Mouse (Mus musculus): Measurements from ENCODE around the gene Krtap26-1. TPM values are rescaled to one million over a fixed set of nuclear protein-coding genes. Genes with fewer than 3 reads are reported as not detected.

The Krtap26-1 gene
- not detected in 2 replicates for polyA plus RNA-seq (2015; fragmentation: Nextera tagmentation; extraction: Ambion mirVana)

DNA sequence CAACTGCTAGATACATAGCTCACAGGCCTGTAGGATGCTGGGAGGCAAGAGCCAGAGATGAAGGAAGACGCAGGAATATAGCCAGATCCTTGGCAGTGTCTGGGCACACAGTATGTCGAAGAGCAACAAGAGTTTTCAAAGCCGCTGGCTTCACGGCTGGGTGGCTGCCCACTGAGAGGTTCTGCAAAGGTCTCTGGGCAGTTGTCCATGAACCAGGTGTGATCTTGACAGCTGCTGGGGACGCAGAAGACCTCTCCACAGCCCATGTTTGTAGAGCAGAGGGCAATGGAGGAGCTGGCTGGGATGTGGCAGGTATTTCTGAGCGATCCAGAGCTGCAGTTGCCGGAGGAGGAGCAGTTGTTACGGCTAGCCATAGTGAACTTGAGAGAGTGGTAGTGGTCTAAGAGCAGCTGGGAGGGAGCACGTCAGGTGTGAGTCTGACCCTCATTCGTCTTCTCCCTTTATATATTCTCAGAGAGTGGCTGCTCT, at the start of gene Krtap26-1:
Krtap26-1 (minus strand) TSS at position 439 of the 489 bp plus-strand sequence.
- Histone ChIP-seq H3K27ac (replicated peaks) (no peak within 1 kb of the TSS), H3K4me1 (no peaks in the 10 kb centered on the region), H3K36me3 (no peaks in the 10 kb centered on the region), H3K4me2 (no peak within 1 kb of the TSS), H3K9ac (no peak within 1 kb of the TSS), H3K4me3 (no peak within 1 kb of the TSS), H3K9me3 (no peaks in the 10 kb centered on the region), H3K27me3 (replicated peaks) (no peaks in the 10 kb centered on the region)
- WGBS = 79% methylated on average over 10 of the region's 10 CpGs
- ATAC-seq (ENCODE audit: extremely low read depth, insufficient number of reproducible peaks, low FRiP score, low TSS enrichment) = no peak

DNA sequence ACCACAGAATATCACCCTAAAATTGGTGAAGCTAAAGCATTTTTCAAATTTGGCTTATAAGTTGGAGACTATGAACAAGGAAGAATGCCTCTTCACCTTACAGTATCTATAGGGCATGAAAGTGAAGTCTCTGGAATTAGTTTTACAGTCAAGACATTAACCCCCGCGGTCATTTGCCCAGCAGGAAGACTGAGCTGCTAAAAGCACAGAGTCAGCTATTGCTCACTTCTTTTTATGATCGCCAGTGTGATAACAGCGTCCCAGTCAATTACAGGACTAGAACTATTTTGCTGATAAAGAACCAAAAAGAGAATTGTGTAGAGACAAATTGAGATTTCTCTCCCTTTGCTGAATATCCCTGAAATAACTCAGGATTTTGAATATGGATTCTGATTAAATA, 48.7 kb upstream of the Krtap26-1 start:
- 74% methylated on average over 4 of the region's 4 CpGs for WGBS

DNA sequence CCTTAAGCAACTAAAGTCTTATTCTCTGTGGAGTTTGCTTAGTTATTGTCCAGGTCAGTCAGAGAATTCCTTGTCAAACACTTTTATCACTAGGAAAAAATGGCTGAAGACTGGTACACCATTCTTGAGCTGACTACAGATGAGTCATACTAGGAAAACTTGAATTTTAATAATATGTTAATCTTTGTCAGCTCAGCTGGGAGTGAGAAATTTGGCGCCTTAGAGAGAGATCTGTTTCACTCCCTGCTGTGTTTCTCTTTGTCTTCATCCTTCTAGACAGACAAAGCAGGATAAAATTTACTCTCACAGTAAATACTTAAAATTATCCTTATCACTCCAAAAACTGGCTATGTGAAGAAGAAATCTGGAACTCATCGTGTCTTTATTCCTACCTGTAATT, 33.7 kb upstream of the Krtap26-1 start:
- Histone ChIP-seq H3K27me3 (replicated peaks) (no peaks in the 10 kb centered on the region), H3K4me3 (no peak overlapping the region), H3K9me3 (no peaks in the 10 kb centered on the region), H3K27ac (replicated peaks) (no peak overlapping the region), H3K9ac (no peak overlapping the region), H3K36me3 (no peaks in the 10 kb centered on the region), H3K4me1 (no peaks in the 10 kb centered on the region), H3K4me2 (no peak overlapping the region)
- ATAC-seq (ENCODE audit: extremely low read depth, insufficient number of reproducible peaks, low FRiP score, low TSS enrichment) = no peak
- 57% methylated on average over 2 of the region's 2 CpGs for WGBS

More for the DNA sequence above, 48.7 kb upstream of the Krtap26-1 start:
- no peak overlapping the region for H3K27ac ChIP-seq (replicated peaks)
- H3K4me2 ChIP-seq = no peak overlapping the region
- H3K9me3 ChIP-seq = no peaks in the 10 kb centered on the region
- H3K4me1 ChIP-seq = no peaks in the 10 kb centered on the region
- H3K9ac ChIP-seq = no peak overlapping the region
- no peak for ATAC-seq (ENCODE audit: extremely low read depth, insufficient number of reproducible peaks, low FRiP score, low TSS enrichment)
- no peak overlapping the region for H3K4me3 ChIP-seq
- H3K36me3 ChIP-seq = no peaks in the 10 kb centered on the region
- H3K27me3 ChIP-seq (replicated peaks) = no peaks in the 10 kb centered on the region

DNA sequence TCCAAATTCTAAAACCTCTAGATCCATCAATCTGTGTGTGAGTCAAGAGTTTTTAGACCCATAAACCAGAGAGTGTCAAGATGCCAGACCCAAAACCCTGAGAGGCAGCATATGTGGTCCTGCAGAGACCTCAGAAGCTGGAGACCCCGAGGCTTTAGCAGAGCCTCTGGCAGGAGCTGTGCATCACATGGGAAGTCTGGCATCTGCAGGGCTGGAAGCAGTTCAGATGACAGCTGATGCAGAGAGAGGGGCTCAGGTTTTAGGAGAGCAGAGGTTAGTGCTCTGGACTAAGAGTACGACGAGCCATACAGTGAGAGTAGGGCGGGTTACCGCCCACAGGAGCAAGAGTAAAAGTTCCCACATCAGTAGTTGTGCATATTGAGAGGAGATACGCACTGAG, 31.5 kb upstream of the Krtap26-1 start:
- Histone ChIP-seq H3K27me3 (replicated peaks) (no peaks in the 10 kb centered on the region), H3K9me3 (no peaks in the 10 kb centered on the region), H3K4me3 (no peak overlapping the region), H3K36me3 (no peaks in the 10 kb centered on the region), H3K4me1 (no peaks in the 10 kb centered on the region), H3K27ac (replicated peaks) (no peak overlapping the region), H3K4me2 (no peak overlapping the region), H3K9ac (no peak overlapping the region)
- 76% methylated on average over 6 of the region's 6 CpGs for WGBS
- ATAC-seq (ENCODE audit: extremely low read depth, insufficient number of reproducible peaks, low FRiP score, low TSS enrichment) = no peak

DNA sequence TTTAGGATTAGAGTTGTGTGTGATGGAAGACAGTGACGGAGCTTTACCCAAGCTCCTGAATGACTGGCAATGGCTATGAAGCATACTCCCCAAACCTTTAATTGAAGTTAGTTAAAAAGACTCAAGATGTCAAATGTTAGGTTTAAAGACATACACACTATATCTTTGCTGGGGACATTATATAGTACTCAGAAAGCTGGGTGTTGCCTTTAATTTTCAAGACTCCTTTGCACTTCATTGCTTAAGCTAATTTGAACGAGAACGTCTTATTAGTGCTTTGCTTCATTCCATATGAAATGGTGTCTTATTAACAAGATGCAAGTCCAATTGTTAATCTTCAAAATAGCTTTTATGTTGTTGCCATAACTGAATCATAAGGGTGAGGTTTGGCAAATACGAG, 24.0 kb upstream of the Krtap26-1 start, which contains the start of gene Krtap27-1:
Krtap27-1 (minus strand) TSS at position 101 of the 400 bp plus-strand sequence.
- 77% methylated on average over 4 of the region's 4 CpGs for WGBS
- no peak within 1 kb of the TSS for H3K4me2 ChIP-seq
- H3K4me1 ChIP-seq = no peaks in the 10 kb centered on the region
- H3K9me3 ChIP-seq = no peaks in the 10 kb centered on the region
- no peak within 1 kb of the TSS for H3K4me3 ChIP-seq
- no peak for ATAC-seq (ENCODE audit: extremely low read depth, insufficient number of reproducible peaks, low FRiP score, low TSS enrichment)
- no peaks in the 10 kb centered on the region for H3K36me3 ChIP-seq
- H3K9ac ChIP-seq = no peak within 1 kb of the TSS
- no peak within 1 kb of the TSS for H3K27ac ChIP-seq (replicated peaks)
- H3K27me3 ChIP-seq (replicated peaks) = no peaks in the 10 kb centered on the region

DNA sequence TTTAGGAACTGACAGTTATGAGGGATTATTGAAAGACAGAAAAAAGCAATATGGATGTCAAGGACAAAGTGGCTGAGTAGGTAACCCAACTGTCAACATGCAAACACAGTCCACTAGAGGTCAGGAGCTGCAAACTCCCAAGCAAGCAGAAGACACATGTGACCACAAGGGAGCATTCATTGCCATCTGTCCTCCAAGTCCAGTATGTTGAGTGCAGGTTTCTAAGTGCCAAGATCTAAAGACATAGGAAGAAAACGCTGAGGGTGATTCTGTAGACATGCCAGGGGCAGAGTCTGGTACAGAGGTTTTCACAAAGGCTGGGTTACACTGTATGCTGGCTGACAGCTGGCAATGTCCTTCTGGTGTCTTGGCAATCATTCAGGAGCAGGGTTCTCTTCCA, 9.8 kb upstream of the Krtap26-1 start:
- ATAC-seq (ENCODE audit: extremely low read depth, insufficient number of reproducible peaks, low FRiP score, low TSS enrichment) = no peak
- Histone ChIP-seq H3K36me3 (no peaks in the 10 kb centered on the region), H3K4me2 (no peak overlapping the region), H3K4me3 (no peak overlapping the region), H3K4me1 (no peaks in the 10 kb centered on the region), H3K27me3 (replicated peaks) (no peaks in the 10 kb centered on the region), H3K27ac (replicated peaks) (no peak overlapping the region), H3K9ac (no peak overlapping the region), H3K9me3 (no peaks in the 10 kb centered on the region)
- 38% methylated on average over 1 of the region's 1 CpGs for WGBS

DNA sequence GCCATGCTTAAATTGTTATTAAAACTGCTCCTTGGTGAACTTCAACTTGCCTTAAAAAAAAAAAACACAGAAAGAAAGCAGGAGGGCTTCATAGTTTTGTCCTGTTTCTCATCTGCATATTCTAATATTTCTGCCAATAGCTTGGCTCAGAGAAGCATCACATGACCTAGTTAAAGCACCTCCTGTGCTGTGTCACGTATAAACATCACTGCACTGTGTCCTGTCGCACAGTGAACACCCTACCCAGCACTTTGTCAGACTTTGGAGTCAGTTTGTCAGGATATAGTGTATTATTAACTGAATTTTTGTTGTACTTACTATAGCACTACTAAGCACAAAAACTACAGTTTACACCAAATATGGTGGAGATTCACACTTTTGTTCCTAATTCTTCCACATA, 4.4 kb upstream of the Krtap26-1 start:
- no peaks in the 10 kb centered on the region for H3K4me1 ChIP-seq
- no peak for ATAC-seq (ENCODE audit: extremely low read depth, insufficient number of reproducible peaks, low FRiP score, low TSS enrichment)
- H3K4me2 ChIP-seq = no peak overlapping the region
- H3K9me3 ChIP-seq = no peaks in the 10 kb centered on the region
- H3K27ac ChIP-seq (replicated peaks) = no peak overlapping the region
- 62% methylated on average over 2 of the region's 2 CpGs for WGBS
- no peaks in the 10 kb centered on the region for H3K36me3 ChIP-seq
- no peaks in the 10 kb centered on the region for H3K27me3 ChIP-seq (replicated peaks)
- no peak overlapping the region for H3K4me3 ChIP-seq
- H3K9ac ChIP-seq = no peak overlapping the region

DNA sequence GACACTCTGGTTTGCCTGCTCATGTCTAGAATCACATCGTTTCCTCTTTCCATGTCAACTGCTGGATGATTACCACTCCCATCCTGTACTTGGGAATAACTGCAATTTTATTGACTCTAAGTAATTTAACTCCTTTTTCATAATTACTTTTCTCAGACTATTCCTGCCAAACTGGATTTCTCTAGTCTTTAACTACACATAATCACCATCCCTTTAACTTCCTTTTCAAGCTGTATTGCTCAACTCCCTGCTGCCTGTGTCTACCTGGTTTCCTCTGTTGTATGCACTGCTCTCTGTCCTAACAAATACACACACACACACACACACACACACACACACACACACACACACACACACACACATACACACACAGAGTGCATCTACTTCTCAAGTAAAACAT, 3.5 kb upstream of the Krtap26-1 start:
- 68% methylated on average over 1 of the region's 1 CpGs for WGBS
- H3K4me2 ChIP-seq = no peak overlapping the region
- no peaks in the 10 kb centered on the region for H3K27me3 ChIP-seq (replicated peaks)

DNA sequence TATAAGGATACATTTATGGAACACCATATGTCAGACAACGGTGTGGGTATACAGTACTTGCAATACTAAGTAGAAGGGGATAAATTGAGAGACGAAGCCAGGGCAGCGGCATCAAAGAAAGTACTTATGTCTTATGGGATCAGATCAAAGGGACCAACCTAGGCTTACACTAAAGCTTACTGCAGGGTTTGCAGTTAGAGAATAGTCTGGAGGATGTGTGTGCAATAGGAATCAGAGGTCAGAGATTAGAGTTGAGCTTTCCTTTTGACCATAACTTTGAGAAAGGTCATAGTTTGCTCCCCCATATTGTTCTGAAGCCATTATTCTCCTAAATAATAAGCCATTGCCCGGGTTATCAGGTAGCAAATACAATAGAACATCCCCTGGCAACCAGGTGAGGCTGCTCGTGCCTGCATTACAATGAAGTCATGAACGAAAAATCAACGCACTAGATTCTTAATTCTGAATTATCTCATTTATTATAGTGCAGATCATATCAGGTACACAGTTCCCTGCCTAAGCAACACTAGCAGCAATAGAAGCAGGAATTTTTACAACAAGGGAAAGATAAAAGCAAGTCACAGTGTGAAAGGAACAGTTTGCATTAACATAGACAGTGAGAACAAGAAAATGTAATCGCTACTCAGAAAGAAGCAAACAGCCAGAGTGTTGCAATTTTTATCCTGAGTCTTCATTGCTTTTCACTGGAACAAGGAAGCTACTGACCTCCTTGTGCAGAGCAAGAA, 1.1 kb downstream of the Krtap26-1 start:
- Histone ChIP-seq H3K36me3 (no peaks in the 10 kb centered on the region), H3K27me3 (replicated peaks) (no peaks in the 10 kb centered on the region), H3K4me2 (no peak overlapping the region), H3K4me3 (no peak overlapping the region), H3K9me3 (no peaks in the 10 kb centered on the region), H3K9ac (no peak overlapping the region), H3K27ac (replicated peaks) (no peak overlapping the region), H3K4me1 (no peaks in the 10 kb centered on the region)
- 78% methylated on average over 8 of the region's 8 CpGs for WGBS
- no peak for ATAC-seq (ENCODE audit: extremely low read depth, insufficient number of reproducible peaks, low FRiP score, low TSS enrichment)

More for the DNA sequence above, 3.5 kb upstream of the Krtap26-1 start:
- no peaks in the 10 kb centered on the region for H3K4me1 ChIP-seq
- H3K4me3 ChIP-seq = no peak overlapping the region
- no peaks in the 10 kb centered on the region for H3K36me3 ChIP-seq
- no peak overlapping the region for H3K9ac ChIP-seq
- H3K9me3 ChIP-seq = no peaks in the 10 kb centered on the region
- H3K27ac ChIP-seq (replicated peaks) = no peak overlapping the region
- no peak for ATAC-seq (ENCODE audit: extremely low read depth, insufficient number of reproducible peaks, low FRiP score, low TSS enrichment)

DNA sequence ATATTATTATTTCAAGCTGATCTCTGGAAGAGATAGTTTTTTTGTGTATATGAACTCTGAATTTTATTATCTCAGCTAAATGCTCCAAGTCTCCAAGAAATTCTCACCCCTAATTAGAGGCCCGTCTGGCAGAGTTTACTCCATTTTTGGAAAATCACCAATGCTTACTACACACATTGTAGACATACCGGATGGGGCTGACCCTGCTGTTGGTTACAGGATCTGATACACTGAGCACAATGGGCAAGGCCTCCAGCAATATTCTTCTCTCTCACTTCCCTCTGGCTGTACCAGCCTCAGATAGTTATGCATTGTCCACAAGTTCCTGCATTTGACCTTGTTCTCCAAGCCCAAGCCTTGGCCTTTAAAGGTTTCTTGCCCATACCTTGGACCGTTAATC, 7.5 kb downstream of the Krtap26-1 start:
- Histone ChIP-seq H3K4me1 (0 out of 2 replicates have a peak, but pooled peaks cover 2% of the 10 kb centered on the region), H3K4me3 (no peak overlapping the region), H3K27me3 (replicated peaks) (no peaks in the 10 kb centered on the region), H3K9ac (no peak overlapping the region), H3K9me3 (no peaks in the 10 kb centered on the region), H3K27ac (replicated peaks) (no peak overlapping the region), H3K4me2 (no peak overlapping the region), H3K36me3 (no peaks in the 10 kb centered on the region)
- 80% methylated on average over 3 of the region's 3 CpGs for WGBS
- no peak for ATAC-seq (ENCODE audit: extremely low read depth, insufficient number of reproducible peaks, low FRiP score, low TSS enrichment)

DNA sequence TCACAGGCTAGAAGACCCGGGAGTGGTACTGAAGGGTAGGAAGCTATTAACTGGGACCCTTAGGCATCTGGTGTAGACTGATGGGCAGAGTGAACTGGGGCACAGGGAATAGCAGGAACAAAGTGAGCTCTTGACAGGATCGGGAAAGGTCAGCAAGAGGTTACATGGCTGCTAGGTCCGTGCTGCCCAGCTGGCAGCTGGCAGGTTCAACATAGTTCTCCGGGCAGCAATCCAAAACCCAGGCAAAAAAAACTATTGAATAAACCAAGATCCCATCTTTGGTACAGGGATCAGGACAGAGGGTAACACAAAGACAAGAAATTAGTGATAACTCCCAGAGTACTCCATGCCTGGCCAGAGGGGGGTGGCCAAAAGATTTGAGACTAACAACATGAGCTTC, 12.5 kb downstream of the Krtap26-1 start:
- no peaks in the 10 kb centered on the region for H3K9me3 ChIP-seq
- H3K27me3 ChIP-seq (replicated peaks) = no peaks in the 10 kb centered on the region
- no peak overlapping the region for H3K9ac ChIP-seq
- no peak overlapping the region for H3K4me2 ChIP-seq
- no peak overlapping the region for H3K27ac ChIP-seq (replicated peaks)
- H3K4me1 ChIP-seq = 0 out of 2 replicates have a peak, but pooled peaks cover 5% of the 10 kb centered on the region
- no peak for ATAC-seq (ENCODE audit: extremely low read depth, insufficient number of reproducible peaks, low FRiP score, low TSS enrichment)
- no peaks in the 10 kb centered on the region for H3K36me3 ChIP-seq
- 60% methylated on average over 4 of the region's 4 CpGs for WGBS
- H3K4me3 ChIP-seq = no peak overlapping the region

DNA sequence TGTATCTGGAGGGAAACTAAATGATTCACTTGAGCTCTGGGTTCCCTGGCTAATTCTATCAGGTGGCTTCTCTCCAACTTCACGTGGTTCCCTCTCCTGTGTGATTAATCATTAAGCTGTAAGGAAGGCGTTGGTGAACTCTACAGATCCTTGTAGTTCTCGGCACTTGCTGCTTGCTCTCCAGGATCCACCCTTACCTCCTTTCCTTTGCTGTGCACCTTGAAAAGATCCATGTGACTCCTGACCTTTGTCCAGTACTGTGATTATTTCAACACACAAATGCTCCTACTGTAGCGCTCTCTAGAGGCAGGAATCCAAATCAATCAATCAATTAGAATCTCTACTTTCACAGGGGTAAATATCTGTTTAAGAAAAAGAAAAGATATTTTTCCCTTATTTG, 16.1 kb downstream of the Krtap26-1 start:
- H3K36me3 ChIP-seq = no peaks in the 10 kb centered on the region
- H3K27me3 ChIP-seq (replicated peaks) = no peaks in the 10 kb centered on the region
- H3K9ac ChIP-seq = no peak overlapping the region
- WGBS = 69% methylated on average over 4 of the region's 4 CpGs
- no peak overlapping the region for H3K4me2 ChIP-seq
- no peak overlapping the region for H3K27ac ChIP-seq (replicated peaks)
- H3K4me3 ChIP-seq = no peak overlapping the region
- H3K9me3 ChIP-seq = no peaks in the 10 kb centered on the region
- 0 out of 2 replicates have a peak, but pooled peaks cover 5% of the 10 kb centered on the region for H3K4me1 ChIP-seq
- no peak for ATAC-seq (ENCODE audit: extremely low read depth, insufficient number of reproducible peaks, low FRiP score, low TSS enrichment)

All from heart, embryonic 13.5 days (tissue).